Mouse (Mus musculus) kidney, postnatal 0 days (tissue): ENCODE results near the gene Dock4. TPM values are rescaled to one million over a fixed set of nuclear protein-coding genes. Genes with fewer than 3 reads are reported as not detected.
A peak's percentile ranks its signal among the peaks of the same experiment; 100 is the strongest.

Experiments used
- ATAC-seq: fragments of 200-750 bp; cut with Nextera tagmentation; replicated peaks from 2 replicates; pipeline ENCODE4 v1.8.0; 2017; ENCODE audit warnings: low read depth, moderate number of reproducible peaks, moderate TSS enrichment, moderate library complexity; ENCODE audit not compliant: low FRiP score
- DNase-seq: peaks from one replicate; pipeline ENCODE4 v3.0.0-alpha.2; 2016; ENCODE audit warnings: low spot score
- H3K27ac ChIP-seq: fragments of 300-500 bp; sonication (generic); 2 replicates; pipeline ENCODE4 v1.5.1; 2014; ENCODE audit warnings: mild to moderate bottlenecking
- H3K27me3 ChIP-seq: fragments of 300-500 bp; sonication (generic); 2 replicates; pipeline ENCODE4 v1.6.1; 2014; ENCODE audit warnings: low read length, mixed read lengths; ENCODE audit not compliant: insufficient read depth
- H3K36me3 ChIP-seq: fragments of 300-500 bp; sonication (generic); 2 replicates; pipeline ENCODE4 v1.6.1; 2014; ENCODE audit warnings: low read length, mixed read lengths; ENCODE audit not compliant: insufficient read depth
- H3K4me1 ChIP-seq: fragments of 300-500 bp; sonication (generic); replicated peaks from 2 replicates; pipeline ENCODE4 v1.6.1; 2014; ENCODE audit warnings: antibody characterized with exemption, low read length, mixed read lengths; ENCODE audit not compliant: insufficient read depth
- H3K4me2 ChIP-seq: fragments of 300-500 bp; sonication (generic); 2 replicates; pipeline ENCODE4 v1.6.1; 2014; ENCODE audit warnings: mild to moderate bottlenecking, low read length, moderate library complexity, mixed read lengths
- H3K4me3 ChIP-seq: fragments of 300-500 bp; sonication (generic); replicated peaks from 2 replicates; pipeline ENCODE4 v1.5.1; 2014; ENCODE audit warnings: low read depth, low read length
- H3K9ac ChIP-seq: fragments of 300-500 bp; sonication (generic); 2 replicates; pipeline ENCODE4 v1.6.1; 2014; ENCODE audit warnings: low read depth, low read length
- H3K9me3 ChIP-seq: fragments of 300-500 bp; sonication (generic); replicated peaks from 2 replicates; pipeline ENCODE4 v1.6.1; 2016; ENCODE audit warnings: low read length, inconsistent platforms, mixed read lengths
- CTCF ChIP-seq: IDR thresholded peaks from 2 replicates; pipeline ENCODE4 v1.5.1; 2016; ENCODE audit warnings: antibody characterized with exemption, low read depth, mild to moderate bottlenecking, moderate library complexity
- WGBS: fragments of 180-500 bp; shearing (Covaris S2); extraction: QIAGEN DNeasy Blood & Tissue Kit; methylation state at CpG from one replicate; pipeline ENCODE4 v1.1.7; 2014; 5-methylcytosine and 5-hydroxymethylcytosine counted together
- polyA plus RNA-seq: library from polyadenylated mRNA; unstranded; fragments of >200 nt; fragmentation: Nextera tagmentation; extraction: Ambion mirVana; gene quantifications from 2 replicates; pipeline ENCODE4 v1.2.1, GENCODE M21; 2015

The Dock4 gene
- polyA plus RNA-seq, 1 experiment from 2014 or later: 7.0 TPM

GRCm38 (mm10) chr12:40458977-40459376 lies 13.2 kb downstream of the Dock4 start:
- no peak overlapping the region for H3K4me3 ChIP-seq
- DNase-seq (peak; percentile 33), ATAC-seq (no peak)
- no peaks in the 10 kb centered on the region for H3K27me3 ChIP-seq
- H3K4me1 ChIP-seq: no peaks in the 10 kb centered on the region
- H3K4me2 ChIP-seq: no peak overlapping the region
- 56% methylated on average over 3 of the region's 3 CpGs for WGBS
- H3K36me3 ChIP-seq: no peaks in the 10 kb centered on the region
- H3K9ac ChIP-seq: no peak overlapping the region
- no peak overlapping the region for H3K27ac ChIP-seq
- no peak for TF ChIP-seq CTCF
- H3K9me3 ChIP-seq: no peaks in the 10 kb centered on the region

- Histone ChIP-seq H3K4me2 (no peak overlapping the region), H3K9ac (no peak overlapping the region), H3K27ac (peak overlapping the region; percentile 31; the same call in 1 of the 2 replicates), H3K4me1 (no peaks in the 10 kb centered on the region), H3K27me3 (no peaks in the 10 kb centered on the region), H3K4me3 (no peak overlapping the region), H3K9me3 (no peaks in the 10 kb centered on the region), H3K36me3 (no peaks in the 10 kb centered on the region)
- 71% methylated on average over 6 of the region's 6 CpGs for WGBS
- ATAC-seq (no peak), DNase-seq (no peak)
- no peak for TF ChIP-seq CTCF
Observed at GRCm38 (mm10) chr12:40459673-40460265, 14.0 kb downstream of the Dock4 start.

GRCm38 (mm10) chr12:40462693-40463235 lies 17.0 kb downstream of the Dock4 start:
- DNase-seq (peak; percentile 54), ATAC-seq (no peak)
- Histone ChIP-seq H3K36me3 (no peaks in the 10 kb centered on the region), H3K4me3 (no peak overlapping the region), H3K9me3 (no peaks in the 10 kb centered on the region), H3K27me3 (no peaks in the 10 kb centered on the region), H3K27ac (peak overlapping the region; percentile 44; the same call in 1 of the 2 replicates), H3K4me1 (no peaks in the 10 kb centered on the region), H3K9ac (no peak overlapping the region), H3K4me2 (no peak overlapping the region)
- WGBS: 50% methylated on average over 7 of the region's 7 CpGs
- TF ChIP-seq CTCF: no peak

GRCm38 (mm10) chr12:40463828-40464227 lies 18.1 kb downstream of the Dock4 start:
- H3K9ac ChIP-seq: no peak overlapping the region
- 77% methylated on average over 2 of the region's 2 CpGs for WGBS
- no peak for DNase-seq
- no peak overlapping the region for H3K27ac ChIP-seq
- H3K4me1 ChIP-seq: no peaks in the 10 kb centered on the region
- no peak for TF ChIP-seq CTCF
- no peak overlapping the region for H3K4me3 ChIP-seq
- H3K4me2 ChIP-seq: no peak overlapping the region
- ATAC-seq: no peak
- no peaks in the 10 kb centered on the region for H3K9me3 ChIP-seq
- no peaks in the 10 kb centered on the region for H3K36me3 ChIP-seq
- no peaks in the 10 kb centered on the region for H3K27me3 ChIP-seq

GRCm38 (mm10) chr12:40464282-40464681 lies 18.5 kb downstream of the Dock4 start:
- DNase-seq (no peak), ATAC-seq (no peak)
- no peaks in the 10 kb centered on the region for H3K9me3 ChIP-seq
- H3K4me1 ChIP-seq: no peaks in the 10 kb centered on the region
- H3K27me3 ChIP-seq: no peaks in the 10 kb centered on the region
- H3K9ac ChIP-seq: no peak overlapping the region
- no peak overlapping the region for H3K4me2 ChIP-seq
- H3K36me3 ChIP-seq: no peaks in the 10 kb centered on the region
- H3K27ac ChIP-seq: no peak overlapping the region
- H3K4me3 ChIP-seq: no peak overlapping the region
- WGBS: 43% methylated on average over 6 of the region's 6 CpGs
- no peak for TF ChIP-seq CTCF

- TF ChIP-seq CTCF: no peak
- DNase-seq: no peak
- 82% methylated on average over 4 of the region's 4 CpGs for WGBS
- Histone ChIP-seq H3K27me3 (no peaks in the 10 kb centered on the region), H3K4me1 (no peaks in the 10 kb centered on the region), H3K4me3 (no peak overlapping the region), H3K36me3 (no peaks in the 10 kb centered on the region), H3K4me2 (no peak overlapping the region), H3K9me3 (no peaks in the 10 kb centered on the region), H3K27ac (no peak overlapping the region), H3K9ac (no peak overlapping the region)
- no peak for ATAC-seq
Observed at GRCm38 (mm10) chr12:40468235-40468634, 22.5 kb downstream of the Dock4 start.

GRCm38 (mm10) chr12:40469009-40469408 lies 23.3 kb downstream of the Dock4 start:
- H3K4me2 ChIP-seq: no peak overlapping the region
- no peak overlapping the region for H3K9ac ChIP-seq
- ATAC-seq (no peak), DNase-seq (no peak)
- H3K4me1 ChIP-seq: no peaks in the 10 kb centered on the region
- TF ChIP-seq CTCF: no peak
- H3K36me3 ChIP-seq: no peaks in the 10 kb centered on the region
- WGBS: 82% methylated on average over 5 of the region's 5 CpGs
- no peak overlapping the region for H3K4me3 ChIP-seq
- H3K27me3 ChIP-seq: no peaks in the 10 kb centered on the region
- no peaks in the 10 kb centered on the region for H3K9me3 ChIP-seq
- H3K27ac ChIP-seq: no peak overlapping the region
